Mouse (Mus musculus): ENCODE measurements around the gene Txnrd1. TPM values are rescaled to one million over a fixed set of nuclear protein-coding genes. Genes with fewer than 3 reads are reported as not detected.

Gene Txnrd1
- polyA plus RNA-seq, 1 experiment from 2014 or later, result 108 TPM

DNA sequence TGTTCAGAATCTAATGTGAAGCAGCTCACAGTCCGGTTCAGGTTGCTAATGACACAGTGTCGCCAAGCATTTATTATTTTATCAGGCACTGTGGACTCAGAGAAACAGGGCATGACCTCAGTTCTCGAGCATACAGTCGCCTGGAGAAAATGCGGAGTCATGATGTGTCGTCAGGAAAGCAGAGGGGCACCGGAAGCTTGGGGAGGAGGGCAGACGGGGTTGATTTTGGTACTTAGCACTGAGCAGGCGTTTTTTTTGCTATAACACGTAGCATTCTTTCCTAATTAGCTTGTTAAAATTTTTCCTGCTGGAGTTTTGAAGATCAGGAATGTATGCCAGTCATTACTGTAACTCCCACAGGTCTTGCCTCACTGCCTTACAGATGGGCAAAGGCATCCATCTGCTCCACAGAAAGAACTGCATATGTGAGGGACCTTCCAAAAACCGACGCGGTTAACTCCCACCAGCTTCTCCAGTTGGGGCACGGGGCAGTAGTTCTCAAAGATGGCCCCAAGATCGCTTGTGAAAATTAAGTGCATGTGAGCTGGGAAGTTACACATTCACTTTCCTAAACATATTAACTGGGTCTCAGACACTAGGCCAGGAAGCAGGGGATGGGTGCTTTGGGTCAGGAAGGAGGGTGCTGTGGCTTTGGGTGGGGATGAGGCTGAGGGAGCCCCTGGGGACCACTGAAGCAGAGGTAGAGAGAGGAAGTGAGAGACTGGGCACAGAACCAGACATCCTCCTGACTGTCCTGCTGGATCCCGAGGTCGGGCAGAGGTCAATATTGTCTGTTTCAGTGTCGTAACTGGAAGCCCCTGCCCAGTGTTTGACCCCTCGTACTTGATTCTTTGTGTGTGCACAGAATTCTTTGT is 19.4 kb upstream of the Txnrd1 start:
- Histone ChIP-seq H3K4me3 (ENCODE audit: low read length) (no peak overlapping the region), H3K9me3 (ENCODE audit: control insufficient read depth, low read length) (no peaks in the 10 kb centered on the region), H3K9ac (ENCODE audit: low read depth, low read length) (no peak overlapping the region), H3K36me3 (ENCODE audit: control insufficient read depth, insufficient read depth, low read length) (no peaks in the 10 kb centered on the region), H3K4me1 (ENCODE audit: control insufficient read depth, insufficient read depth, low read length) (no peaks in the 10 kb centered on the region), H3K27ac (ENCODE audit: low read length) (no peak overlapping the region), H3K27me3 (replicated peaks; ENCODE audit: control insufficient read depth, insufficient read depth, low read length) (no peaks in the 10 kb centered on the region), H3K4me2 (ENCODE audit: low read depth, low read length) (no peak overlapping the region)
- ATAC-seq, result no peak
- WGBS, result 35% methylated on average over 19 of the region's 19 CpGs

DNA sequence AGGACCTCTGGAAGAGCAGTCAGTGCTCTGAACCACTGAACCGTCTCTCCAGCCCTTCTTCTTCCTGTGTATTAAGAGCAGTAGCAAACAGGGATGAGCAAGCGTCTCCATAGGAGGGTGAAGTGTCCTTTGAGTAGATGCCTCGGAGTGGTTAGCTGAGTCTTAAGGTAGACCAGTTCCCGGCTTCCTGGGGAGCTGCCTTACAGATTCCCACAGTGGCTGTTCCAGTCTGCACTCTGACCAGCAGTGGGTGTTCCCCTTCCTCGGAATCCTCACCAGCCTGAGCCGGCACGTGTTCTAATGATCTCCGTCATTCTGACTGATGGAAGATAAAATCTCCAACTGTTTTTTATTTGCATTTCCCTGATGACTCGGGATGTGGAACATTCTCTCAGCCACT is 17.3 kb upstream of the Txnrd1 start:
- WGBS, result 80% methylated on average over 9 of the region's 9 CpGs
- H3K36me3 ChIP-seq (ENCODE audit: control insufficient read depth, insufficient read depth, low read length), result no peaks in the 10 kb centered on the region
- no peak overlapping the region for H3K27ac ChIP-seq (ENCODE audit: low read length)
- no peaks in the 10 kb centered on the region for H3K4me1 ChIP-seq (ENCODE audit: control insufficient read depth, insufficient read depth, low read length)
- no peaks in the 10 kb centered on the region for H3K27me3 ChIP-seq (replicated peaks; ENCODE audit: control insufficient read depth, insufficient read depth, low read length)
- ATAC-seq, result no peak
- no peaks in the 10 kb centered on the region for H3K9me3 ChIP-seq (ENCODE audit: control insufficient read depth, low read length)
- no peak overlapping the region for H3K4me2 ChIP-seq (ENCODE audit: low read depth, low read length)
- H3K4me3 ChIP-seq (ENCODE audit: low read length), result no peak overlapping the region
- no peak overlapping the region for H3K9ac ChIP-seq (ENCODE audit: low read depth, low read length)

DNA sequence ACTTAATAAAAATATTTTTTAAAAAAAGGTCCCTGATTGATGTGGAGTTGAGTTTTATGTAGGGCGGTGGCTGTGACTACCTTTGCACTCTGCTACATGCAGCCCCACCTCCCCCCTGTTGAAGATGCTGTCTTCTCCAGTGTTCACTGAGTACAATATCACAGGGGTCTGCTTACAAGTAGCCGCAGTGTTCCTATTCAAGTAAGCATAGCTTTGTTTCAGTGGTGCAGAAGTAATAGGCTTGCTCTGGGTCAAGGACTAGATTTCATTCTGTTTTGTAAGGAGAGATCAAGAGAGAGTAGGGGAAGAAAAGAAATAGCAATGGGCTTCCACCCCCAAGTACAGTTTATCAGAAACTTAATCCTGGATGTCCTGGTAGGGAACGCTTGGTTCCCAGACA is 16.2 kb upstream of the Txnrd1 start:
- Histone ChIP-seq H3K4me3 (ENCODE audit: low read length) (no peak overlapping the region), H3K4me1 (ENCODE audit: control insufficient read depth, insufficient read depth, low read length) (no peaks in the 10 kb centered on the region), H3K27me3 (replicated peaks; ENCODE audit: control insufficient read depth, insufficient read depth, low read length) (no peaks in the 10 kb centered on the region), H3K4me2 (ENCODE audit: low read depth, low read length) (no peak overlapping the region), H3K27ac (ENCODE audit: low read length) (no peak overlapping the region), H3K9ac (ENCODE audit: low read depth, low read length) (no peak overlapping the region), H3K36me3 (ENCODE audit: control insufficient read depth, insufficient read depth, low read length) (no peaks in the 10 kb centered on the region), H3K9me3 (ENCODE audit: control insufficient read depth, low read length) (no peaks in the 10 kb centered on the region)
- ATAC-seq, result no peak
- WGBS, result 92% methylated on average over 3 of the region's 3 CpGs

DNA sequence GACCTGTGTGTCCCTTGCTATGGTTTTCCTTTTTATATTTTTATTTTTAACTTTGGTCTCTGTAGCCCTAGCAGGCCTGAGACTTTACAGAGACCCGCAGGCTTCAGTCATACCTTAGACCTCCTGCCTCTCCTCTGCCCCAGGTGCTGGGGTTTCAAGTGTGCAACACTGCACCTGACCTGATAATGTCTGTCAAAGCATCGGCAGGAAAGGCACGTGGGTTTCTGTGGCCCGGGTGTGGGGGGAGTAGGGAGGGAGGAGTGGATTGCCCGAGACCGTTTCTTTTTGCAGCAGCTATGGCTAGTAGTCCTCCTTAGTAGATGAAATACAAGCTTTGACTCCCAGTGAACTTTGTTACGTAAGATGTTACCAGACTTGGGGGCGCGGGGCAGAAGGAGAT is 15.8 kb upstream of the Txnrd1 start:
- H3K9me3 ChIP-seq (ENCODE audit: control insufficient read depth, low read length), result no peaks in the 10 kb centered on the region
- no peaks in the 10 kb centered on the region for H3K4me1 ChIP-seq (ENCODE audit: control insufficient read depth, insufficient read depth, low read length)
- no peak overlapping the region for H3K9ac ChIP-seq (ENCODE audit: low read depth, low read length)
- WGBS, result 63% methylated on average over 9 of the region's 9 CpGs
- no peak overlapping the region for H3K4me3 ChIP-seq (ENCODE audit: low read length)
- no peaks in the 10 kb centered on the region for H3K36me3 ChIP-seq (ENCODE audit: control insufficient read depth, insufficient read depth, low read length)
- H3K4me2 ChIP-seq (ENCODE audit: low read depth, low read length), result no peak overlapping the region
- ATAC-seq, result no peak
- H3K27ac ChIP-seq (ENCODE audit: low read length), result no peak overlapping the region
- no peaks in the 10 kb centered on the region for H3K27me3 ChIP-seq (replicated peaks; ENCODE audit: control insufficient read depth, insufficient read depth, low read length)

DNA sequence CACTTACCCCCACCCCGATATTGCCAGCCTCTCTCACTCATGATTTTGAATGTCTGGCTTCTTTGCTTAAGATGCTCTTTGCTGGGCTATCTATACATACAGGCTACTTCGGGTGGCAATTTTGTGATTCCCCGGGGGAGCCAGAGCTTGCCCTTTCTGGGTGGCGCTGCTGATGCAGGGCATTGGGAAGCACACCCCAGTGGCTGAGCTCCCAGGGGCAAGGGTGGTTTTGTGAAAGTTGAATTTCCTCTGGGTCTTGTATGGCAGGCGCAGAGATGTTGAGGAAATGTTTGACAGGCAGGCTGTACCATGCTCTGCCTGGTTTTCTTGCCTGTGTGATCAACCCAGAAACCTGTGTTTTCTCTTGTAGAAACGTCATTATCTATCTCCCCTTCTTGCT is 15.1 kb upstream of the Txnrd1 start:
- Histone ChIP-seq H3K4me3 (ENCODE audit: low read length) (no peak overlapping the region), H3K27me3 (replicated peaks; ENCODE audit: control insufficient read depth, insufficient read depth, low read length) (no peaks in the 10 kb centered on the region), H3K4me2 (ENCODE audit: low read depth, low read length) (no peak overlapping the region), H3K27ac (ENCODE audit: low read length) (no peak overlapping the region), H3K9ac (ENCODE audit: low read depth, low read length) (no peak overlapping the region), H3K36me3 (ENCODE audit: control insufficient read depth, insufficient read depth, low read length) (no peaks in the 10 kb centered on the region), H3K9me3 (ENCODE audit: control insufficient read depth, low read length) (no peaks in the 10 kb centered on the region), H3K4me1 (ENCODE audit: control insufficient read depth, insufficient read depth, low read length) (no peaks in the 10 kb centered on the region)
- ATAC-seq, result no peak
- 78% methylated on average over 6 of the region's 6 CpGs for WGBS

DNA sequence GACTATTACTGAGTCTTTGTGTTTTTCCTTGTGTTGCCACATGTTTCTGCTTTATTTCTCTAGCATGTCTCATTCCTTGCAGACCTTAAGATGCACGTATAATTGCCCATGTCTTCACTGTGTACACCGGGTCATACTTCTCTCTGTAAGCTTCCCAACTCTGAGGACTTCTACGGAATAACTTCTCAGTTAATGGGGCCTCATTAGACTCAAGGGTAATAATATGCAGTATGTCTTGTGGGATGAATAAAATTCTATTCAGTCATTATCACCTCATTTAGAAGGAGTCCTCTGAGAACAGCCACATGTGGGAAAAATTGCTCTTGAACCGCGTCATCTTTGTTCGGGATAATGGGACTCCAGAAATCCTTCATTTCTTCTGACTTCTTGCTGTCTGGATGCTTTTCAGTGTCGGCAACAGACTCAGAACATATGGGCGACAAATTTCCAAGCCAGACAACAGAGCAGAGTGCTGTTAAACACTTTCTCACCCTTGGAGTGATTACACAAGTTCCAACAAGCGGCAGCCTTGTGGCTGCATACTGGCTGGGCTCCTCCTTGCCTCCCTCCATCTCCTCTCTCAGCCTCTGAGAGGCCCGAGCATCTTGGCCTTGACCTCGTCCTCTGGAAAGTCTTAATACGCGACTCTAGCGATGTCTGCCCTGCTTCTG is 10.5 kb upstream of the Txnrd1 start:
- no peak overlapping the region for H3K4me2 ChIP-seq (ENCODE audit: low read depth, low read length)
- ATAC-seq, result no peak
- H3K4me1 ChIP-seq (ENCODE audit: control insufficient read depth, insufficient read depth, low read length), result no peaks in the 10 kb centered on the region
- no peaks in the 10 kb centered on the region for H3K9me3 ChIP-seq (ENCODE audit: control insufficient read depth, low read length)
- no peak overlapping the region for H3K9ac ChIP-seq (ENCODE audit: low read depth, low read length)
- no peaks in the 10 kb centered on the region for H3K36me3 ChIP-seq (ENCODE audit: control insufficient read depth, insufficient read depth, low read length)
- 78% methylated on average over 14 of the region's 14 CpGs for WGBS
- no peak overlapping the region for H3K4me3 ChIP-seq (ENCODE audit: low read length)
- no peaks in the 10 kb centered on the region for H3K27me3 ChIP-seq (replicated peaks; ENCODE audit: control insufficient read depth, insufficient read depth, low read length)
- H3K27ac ChIP-seq (ENCODE audit: low read length), result no peak overlapping the region

DNA sequence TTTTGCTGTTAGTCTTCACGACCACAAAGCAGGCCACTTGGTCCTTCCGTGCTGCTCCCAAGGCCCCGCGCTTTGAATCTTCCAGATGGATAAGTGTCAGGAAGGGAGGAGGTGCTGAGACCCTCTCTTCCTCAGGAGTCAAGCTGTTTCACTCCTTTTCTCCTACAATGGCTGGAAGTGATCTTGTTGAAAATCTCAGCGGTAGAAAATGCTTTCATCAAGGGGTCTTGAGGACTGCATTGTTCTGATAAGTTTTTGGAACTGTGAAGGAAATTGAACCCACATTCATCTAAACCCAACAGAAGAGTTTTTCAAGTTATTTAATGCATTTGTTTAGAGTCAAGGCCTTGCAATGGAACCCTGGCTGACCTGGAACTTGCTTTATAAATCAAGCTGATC is 10.0 kb upstream of the Txnrd1 start:
- H3K4me1 ChIP-seq (ENCODE audit: control insufficient read depth, insufficient read depth, low read length), result no peaks in the 10 kb centered on the region
- H3K27me3 ChIP-seq (replicated peaks; ENCODE audit: control insufficient read depth, insufficient read depth, low read length), result no peaks in the 10 kb centered on the region
- no peaks in the 10 kb centered on the region for H3K9me3 ChIP-seq (ENCODE audit: control insufficient read depth, low read length)
- H3K36me3 ChIP-seq (ENCODE audit: control insufficient read depth, insufficient read depth, low read length), result no peaks in the 10 kb centered on the region
- ATAC-seq, result no peak
- H3K9ac ChIP-seq (ENCODE audit: low read depth, low read length), result no peak overlapping the region
- H3K27ac ChIP-seq (ENCODE audit: low read length), result no peak overlapping the region
- 78% methylated on average over 5 of the region's 5 CpGs for WGBS
- H3K4me3 ChIP-seq (ENCODE audit: low read length), result no peak overlapping the region
- no peak overlapping the region for H3K4me2 ChIP-seq (ENCODE audit: low read depth, low read length)

DNA sequence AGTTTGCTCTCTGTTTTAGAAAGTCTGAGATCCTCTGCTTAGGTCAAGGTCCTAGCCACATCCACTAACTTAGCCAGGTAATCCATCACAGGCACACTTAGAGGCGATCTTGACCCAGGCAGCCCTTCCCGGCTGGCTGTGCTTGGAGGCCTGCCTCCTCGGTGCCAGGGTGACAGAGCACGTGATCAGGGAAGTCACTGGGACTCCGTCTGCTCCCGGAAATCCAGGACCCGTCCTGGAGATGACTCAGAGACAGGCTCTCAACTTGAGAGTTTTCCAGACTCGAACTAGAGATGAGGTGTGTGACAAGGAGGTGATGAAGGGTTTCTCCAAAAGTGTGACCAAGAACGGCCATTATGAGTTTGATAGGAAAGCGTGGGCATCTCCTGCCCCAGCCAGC is 9.2 kb upstream of the Txnrd1 start:
- Histone ChIP-seq H3K4me3 (ENCODE audit: low read length) (no peak overlapping the region), H3K36me3 (ENCODE audit: control insufficient read depth, insufficient read depth, low read length) (no peaks in the 10 kb centered on the region), H3K27me3 (replicated peaks; ENCODE audit: control insufficient read depth, insufficient read depth, low read length) (no peaks in the 10 kb centered on the region), H3K27ac (ENCODE audit: low read length) (no peak overlapping the region), H3K9me3 (ENCODE audit: control insufficient read depth, low read length) (no peaks in the 10 kb centered on the region), H3K4me2 (ENCODE audit: low read depth, low read length) (no peak overlapping the region), H3K9ac (ENCODE audit: low read depth, low read length) (no peak overlapping the region), H3K4me1 (ENCODE audit: control insufficient read depth, insufficient read depth, low read length) (no peaks in the 10 kb centered on the region)
- WGBS, result 60% methylated on average over 10 of the region's 10 CpGs
- ATAC-seq, result no peak

DNA sequence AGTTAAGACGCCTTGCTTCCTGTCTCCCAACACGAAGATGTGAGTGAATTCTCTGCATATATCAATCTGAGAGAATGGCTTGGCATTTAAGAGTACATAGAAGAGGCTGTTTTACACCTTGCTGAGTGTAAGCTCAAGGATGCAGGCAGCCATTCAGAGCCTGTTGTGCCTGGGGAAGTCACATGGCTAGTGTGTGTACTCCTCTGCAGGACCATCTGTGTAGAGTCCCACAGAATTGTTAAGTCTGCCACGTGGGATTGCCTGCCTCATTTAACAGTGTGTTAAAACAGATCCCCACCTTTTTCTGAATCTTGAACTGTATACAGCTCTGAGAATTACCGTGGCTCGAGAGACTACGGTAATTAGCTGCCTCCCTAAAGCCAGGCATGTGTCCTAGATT is 7.2 kb upstream of the Txnrd1 start:
- WGBS, result 31% methylated on average over 6 of the region's 6 CpGs

More for the DNA sequence above, 7.2 kb upstream of the Txnrd1 start:
- Histone ChIP-seq H3K27me3 (replicated peaks; ENCODE audit: control insufficient read depth, insufficient read depth, low read length) (no peaks in the 10 kb centered on the region), H3K4me2 (ENCODE audit: low read depth, low read length) (no peak overlapping the region), H3K27ac (ENCODE audit: low read length) (no peak overlapping the region), H3K9me3 (ENCODE audit: control insufficient read depth, low read length) (no peaks in the 10 kb centered on the region), H3K4me1 (ENCODE audit: control insufficient read depth, insufficient read depth, low read length) (no peaks in the 10 kb centered on the region), H3K4me3 (ENCODE audit: low read length) (no peak overlapping the region), H3K36me3 (ENCODE audit: control insufficient read depth, insufficient read depth, low read length) (no peaks in the 10 kb centered on the region), H3K9ac (ENCODE audit: low read depth, low read length) (no peak overlapping the region)
- peak; percentile 50; the same call in 1 of the 2 replicates for ATAC-seq
